Mouse (Mus musculus): ENCODE data around the gene Rbm26. TPM values are rescaled to one million over a fixed set of nuclear protein-coding genes. Genes with fewer than 3 reads are reported as not detected.
A peak's percentile ranks its signal among the peaks of the same experiment; 100 is the strongest.

The Rbm26 gene
- polyA plus RNA-seq, 1 experiment = 9.0 TPM

DNA sequence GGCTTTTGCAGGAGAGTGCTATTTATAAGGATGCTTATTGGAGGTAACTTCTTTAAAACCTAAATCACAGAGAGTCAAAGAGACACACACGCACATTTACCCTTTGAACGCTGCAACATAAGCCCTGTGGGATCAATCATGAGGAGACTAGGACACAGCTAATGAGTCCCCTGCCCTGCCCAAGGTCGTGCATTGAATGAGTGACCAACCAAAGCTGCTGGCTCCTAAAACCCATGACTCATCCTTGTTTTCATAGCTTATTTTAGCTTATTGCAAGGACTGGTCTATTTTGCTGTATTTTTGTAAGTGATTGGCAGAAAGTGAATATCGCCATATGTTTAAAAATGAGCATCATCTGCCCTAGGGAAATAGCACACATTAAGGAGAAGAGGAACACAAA lies 17.6 kb upstream of the Rbm26 start:
- TF ChIP-seq MYOD1 (IDR thresholded peaks at IDR 0.05; ENCODE audit: control insufficient read depth, insufficient read length, low read depth) (no peak), CEBPB (IDR thresholded peaks at IDR 0.05; ENCODE audit: low read depth) (no peak), CTCF (IDR thresholded peaks at IDR 0.05; ENCODE audit: control insufficient read depth, insufficient read depth, insufficient read length) (no peak), USF1 (IDR thresholded peaks at IDR 0.05; ENCODE audit: low read depth) (no peak)
- H3K36me3 ChIP-seq (ENCODE audit: control insufficient read depth, insufficient read depth) = no peaks in the 10 kb centered on the region

DNA sequence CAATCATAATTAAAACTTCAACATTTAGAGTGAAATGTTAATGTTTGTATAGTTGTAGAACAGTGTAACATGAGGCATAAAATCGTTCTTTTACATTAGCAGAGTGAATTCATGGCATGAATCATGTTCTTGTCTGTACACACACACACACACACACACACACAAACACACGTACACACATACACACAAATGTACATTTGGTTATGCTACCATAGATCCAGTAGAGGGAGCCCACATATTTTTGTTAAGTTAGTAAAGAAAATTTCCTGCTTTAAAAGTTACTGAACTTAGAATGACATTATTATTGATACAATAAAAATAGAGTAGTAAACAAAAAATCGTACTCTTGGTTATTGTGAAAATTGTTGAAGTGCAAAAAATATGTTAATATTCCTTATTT lies 7.7 kb upstream of the Rbm26 start:
- TF ChIP-seq MAX (IDR thresholded peaks at IDR 0.05) (no peak), USF1 (IDR thresholded peaks at IDR 0.05; ENCODE audit: low read depth) (no peak), MYOD1 (IDR thresholded peaks at IDR 0.05; ENCODE audit: control insufficient read depth, insufficient read length, low read depth) (no peak), FOSL1 (IDR thresholded peaks at IDR 0.05; ENCODE audit: insufficient read depth, low read length, poor library complexity, severe bottlenecking) (no peak), MYOG (IDR thresholded peaks at IDR 0.05; ENCODE audit: control insufficient read depth, extremely low read depth, insufficient read length) (no peak), CTCF (IDR thresholded peaks at IDR 0.05; ENCODE audit: control insufficient read depth, insufficient read depth, insufficient read length) (no peak), CEBPB (IDR thresholded peaks at IDR 0.05; ENCODE audit: low read depth) (no peak)

More for the DNA sequence above, 17.6 kb upstream of the Rbm26 start:
- Histone ChIP-seq H3K79me2 (ENCODE audit: control insufficient read depth, insufficient read depth) (no peaks in the 10 kb centered on the region), H3K79me3 (ENCODE audit: low read depth) (no peaks in the 10 kb centered on the region), H3K4me3 (ENCODE audit: insufficient read depth, poor library complexity, severe bottlenecking) (no peak overlapping the region), H3ac (ENCODE audit: control insufficient read depth, insufficient read length, low read depth) (no peak overlapping the region), H3K27me3 (ENCODE audit: control insufficient read depth, insufficient read depth, insufficient read length) (no peaks in the 10 kb centered on the region)

DNA sequence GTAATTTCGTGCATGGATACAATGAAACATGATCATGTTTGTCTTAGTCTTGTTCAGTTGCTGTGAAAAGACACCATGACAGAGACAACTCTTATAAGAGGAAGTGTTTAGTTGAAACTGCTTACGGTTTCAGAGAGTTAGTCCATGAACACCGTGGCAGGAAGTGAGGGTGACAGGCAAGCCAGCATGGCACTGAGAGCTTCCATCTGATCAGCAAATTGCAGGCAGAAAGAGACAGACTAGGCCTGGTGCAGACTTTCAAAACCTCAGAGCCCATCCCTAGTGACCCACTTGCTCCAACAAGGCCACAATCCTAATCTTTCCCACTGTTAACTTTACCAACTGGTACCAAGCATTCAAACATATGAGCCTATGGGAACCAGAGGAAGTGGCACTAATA lies 5.7 kb upstream of the Rbm26 start:
- no peak for TF ChIP-seq FOSL1 (IDR thresholded peaks at IDR 0.05; ENCODE audit: insufficient read depth, low read length, poor library complexity, severe bottlenecking)
- no peak for TF ChIP-seq CTCF (IDR thresholded peaks at IDR 0.05; ENCODE audit: control insufficient read depth, insufficient read depth, insufficient read length)
- Histone ChIP-seq H3K79me2 (ENCODE audit: control insufficient read depth, insufficient read depth) (no peaks in the 10 kb centered on the region), H3K4me3 (ENCODE audit: insufficient read depth, poor library complexity, severe bottlenecking) (no peak overlapping the region), H3K27me3 (ENCODE audit: control insufficient read depth, insufficient read depth, insufficient read length) (no peaks in the 10 kb centered on the region), H3K36me3 (ENCODE audit: control insufficient read depth, insufficient read depth) (no peaks in the 10 kb centered on the region), H3ac (ENCODE audit: control insufficient read depth, insufficient read length, low read depth) (no peak overlapping the region), H3K79me3 (ENCODE audit: low read depth) (no peaks in the 10 kb centered on the region)

More for the DNA sequence above, 7.7 kb upstream of the Rbm26 start:
- Histone ChIP-seq H3K27me3 (ENCODE audit: control insufficient read depth, insufficient read depth, insufficient read length) (no peaks in the 10 kb centered on the region), H3K79me2 (ENCODE audit: control insufficient read depth, insufficient read depth) (no peaks in the 10 kb centered on the region), H3K4me3 (ENCODE audit: insufficient read depth, poor library complexity, severe bottlenecking) (no peak overlapping the region), H3ac (ENCODE audit: control insufficient read depth, insufficient read length, low read depth) (no peak overlapping the region), H3K79me3 (ENCODE audit: low read depth) (no peaks in the 10 kb centered on the region), H3K36me3 (ENCODE audit: control insufficient read depth, insufficient read depth) (no peaks in the 10 kb centered on the region)

DNA sequence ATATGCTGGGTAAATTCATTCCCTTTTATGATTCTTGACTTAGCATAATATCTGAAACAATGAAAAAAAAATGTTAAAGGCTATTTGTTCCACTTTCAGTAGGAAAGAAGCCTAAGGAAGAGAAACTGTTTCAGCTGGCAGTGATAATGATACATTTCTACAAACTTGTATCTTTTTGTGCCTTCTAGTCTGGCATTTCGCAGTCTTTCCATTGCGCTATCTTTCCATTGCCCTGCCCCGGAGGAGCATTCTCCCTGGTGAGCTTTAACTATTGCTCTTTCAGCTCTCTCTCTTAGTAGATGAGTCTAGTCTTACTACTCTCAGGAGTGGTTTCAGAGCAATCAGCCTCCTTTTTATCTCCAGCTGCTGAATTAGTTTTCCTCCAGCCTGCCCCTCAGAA lies 2.6 kb upstream of the Rbm26 start:
- H3K4me3 ChIP-seq (ENCODE audit: insufficient read depth, poor library complexity, severe bottlenecking) = no peak overlapping the region
- H3K79me3 ChIP-seq (ENCODE audit: low read depth) = peaks cover 19% of the 10 kb centered on the region
- H3K27me3 ChIP-seq (ENCODE audit: control insufficient read depth, insufficient read depth, insufficient read length) = no peaks in the 10 kb centered on the region
- H3K79me2 ChIP-seq (ENCODE audit: control insufficient read depth, insufficient read depth) = peaks cover 24% of the 10 kb centered on the region
- no peaks in the 10 kb centered on the region for H3K36me3 ChIP-seq (ENCODE audit: control insufficient read depth, insufficient read depth)
- TF ChIP-seq FOSL1 (IDR thresholded peaks at IDR 0.05; ENCODE audit: insufficient read depth, low read length, poor library complexity, severe bottlenecking) = no peak
- H3ac ChIP-seq (ENCODE audit: control insufficient read depth, insufficient read length, low read depth) = no peak overlapping the region

DNA sequence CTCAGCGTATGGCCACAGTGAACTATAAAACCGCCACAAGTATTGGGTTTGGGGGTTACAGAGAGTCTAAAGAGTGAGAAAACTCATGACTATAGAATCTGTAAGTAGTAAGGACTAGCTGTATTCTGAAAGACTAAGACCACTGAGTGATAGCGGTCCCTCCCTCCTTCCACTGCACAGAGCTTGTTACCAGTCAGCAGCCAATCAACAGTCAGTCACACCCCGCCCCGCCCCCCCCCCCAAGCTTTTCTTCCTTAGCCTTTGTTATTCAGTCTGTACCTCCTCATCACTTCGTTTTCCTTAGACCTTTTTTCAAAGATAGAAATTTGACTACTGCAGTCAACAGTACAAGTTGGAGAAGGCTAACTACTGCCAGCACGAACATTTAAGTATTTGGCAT lies 1.9 kb upstream of the Rbm26 start:
- peaks cover 32% of the 10 kb centered on the region for H3K79me2 ChIP-seq (ENCODE audit: control insufficient read depth, insufficient read depth)
- TF ChIP-seq USF1 (IDR thresholded peaks at IDR 0.05; ENCODE audit: low read depth) = no peak
- TF ChIP-seq MAX (IDR thresholded peaks at IDR 0.05) = no peak
- H3K4me3 ChIP-seq (ENCODE audit: insufficient read depth, poor library complexity, severe bottlenecking) = no peak overlapping the region
- no peaks in the 10 kb centered on the region for H3K27me3 ChIP-seq (ENCODE audit: control insufficient read depth, insufficient read depth, insufficient read length)
- peaks cover 26% of the 10 kb centered on the region for H3K79me3 ChIP-seq (ENCODE audit: low read depth)
- no peaks in the 10 kb centered on the region for H3K36me3 ChIP-seq (ENCODE audit: control insufficient read depth, insufficient read depth)
- no peak overlapping the region for H3ac ChIP-seq (ENCODE audit: control insufficient read depth, insufficient read length, low read depth)

DNA sequence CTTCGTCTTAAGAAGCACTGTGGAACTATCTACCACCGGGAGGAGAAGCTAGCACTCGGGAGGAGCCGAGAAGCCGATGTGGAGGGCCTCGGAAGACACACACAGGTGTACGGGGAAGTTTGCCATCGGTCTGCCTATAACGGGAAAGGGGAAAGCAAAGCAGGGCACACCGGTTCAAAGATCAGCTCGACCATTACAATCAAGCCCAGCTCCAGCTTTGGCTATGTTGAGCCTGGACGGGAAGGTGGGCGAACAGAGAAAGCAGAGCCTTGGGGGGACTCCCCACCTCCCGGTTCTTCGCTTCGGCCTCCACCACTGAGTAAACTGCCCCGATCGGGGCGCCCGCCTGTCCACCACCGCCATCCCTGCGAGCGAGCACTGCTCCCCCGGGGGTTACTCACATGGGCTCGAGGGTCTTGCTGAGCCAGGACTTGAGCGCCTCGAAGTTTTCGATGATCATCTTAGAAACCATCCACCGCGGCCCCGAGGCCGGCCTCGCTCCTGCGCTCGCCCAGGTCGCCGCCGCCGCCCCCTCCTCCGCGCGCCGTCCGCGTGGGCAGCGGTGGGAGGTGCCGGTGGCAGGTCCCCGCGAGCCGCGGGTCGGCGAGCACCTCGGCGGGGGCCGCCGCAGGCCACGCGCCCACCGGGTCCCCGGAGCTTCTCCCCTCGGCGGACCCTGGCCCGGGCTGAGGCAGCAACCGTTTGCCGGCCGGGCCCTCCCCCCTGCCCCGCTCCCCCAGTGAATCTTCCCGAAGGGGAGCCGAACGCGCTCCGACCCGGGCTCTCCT lies 552 bp downstream of the Rbm26 start:
- TF ChIP-seq MAX (IDR thresholded peaks at IDR 0.05) (no peak), FOSL1 (IDR thresholded peaks at IDR 0.05; ENCODE audit: insufficient read depth, low read length, poor library complexity, severe bottlenecking) (no peak), MYOG (IDR thresholded peaks at IDR 0.05; ENCODE audit: control insufficient read depth, extremely low read depth, insufficient read length) (no peak), USF1 (IDR thresholded peaks at IDR 0.05; ENCODE audit: low read depth) (no peak), CTCF (IDR thresholded peaks at IDR 0.05; ENCODE audit: control insufficient read depth, insufficient read depth, insufficient read length) (no peak), CEBPB (IDR thresholded peaks at IDR 0.05; ENCODE audit: low read depth) (no peak), MYOD1 (IDR thresholded peaks at IDR 0.05; ENCODE audit: control insufficient read depth, insufficient read length, low read depth) (no peak)
- peaks cover 50% of the 10 kb centered on the region for H3K79me3 ChIP-seq (ENCODE audit: low read depth)
- H3K27me3 ChIP-seq (ENCODE audit: control insufficient read depth, insufficient read depth, insufficient read length) = no peaks in the 10 kb centered on the region
- H3ac ChIP-seq (ENCODE audit: control insufficient read depth, insufficient read length, low read depth) = peak overlapping the region; percentile 94
- H3K4me3 ChIP-seq (ENCODE audit: insufficient read depth, poor library complexity, severe bottlenecking) = peak overlapping the region; percentile 93
- peaks cover 56% of the 10 kb centered on the region for H3K79me2 ChIP-seq (ENCODE audit: control insufficient read depth, insufficient read depth)
- peaks cover 11% of the 10 kb centered on the region for H3K36me3 ChIP-seq (ENCODE audit: control insufficient read depth, insufficient read depth)
